Mouse (Mus musculus) G1E (cell line): Measurements from ENCODE around the gene Tex264.

ENCODE experiments used
- CTCF ChIP-seq: IDR thresholded peaks from 2 replicates; pipeline ENCODE4 v1.5.1; 2012; ENCODE audit warnings: low read depth, low read length, inconsistent platforms, mixed read lengths
- GATA1 ChIP-seq: IDR thresholded peaks from 2 replicates; pipeline ENCODE4 v1.6.1; 2012; ENCODE audit warnings: borderline replicate concordance, low read length, inconsistent platforms, mixed read lengths
- GATA2 ChIP-seq: IDR thresholded peaks from 2 replicates; pipeline ENCODE4 v1.6.1; 2012; ENCODE audit warnings: low read depth, low read length, inconsistent platforms, borderline replicate concordance
- POLR2AphosphoS5 ChIP-seq: IDR thresholded peaks from 2 replicates; pipeline ENCODE4 v1.6.1; 2012; ENCODE audit warnings: low read depth, low read length, inconsistent platforms; ENCODE audit not compliant: insufficient replicate concordance
- TAL1 ChIP-seq: conservative IDR thresholded peaks from 2 replicates; pipeline ENCODE4 v1.6.1; 2012; ENCODE audit warnings: low read depth, low read length, inconsistent platforms, mixed read lengths

- TF ChIP-seq POLR2AphosphoS5: no peak
- TF ChIP-seq GATA2: no peak
- no peak for TF ChIP-seq CTCF
- TF ChIP-seq TAL1: no peak
- TF ChIP-seq GATA1: no peak
These were observed 4.7 kb downstream of the Tex264 start for GRCm38 (mm10) chr9:106681026-106681425.
